Mouse (Mus musculus): ENCODE measurements around the gene Defb28.

- TF ChIP-seq POLR2AphosphoS2 (IDR thresholded peaks at IDR 0.05; ENCODE audit: insufficient read length, low read depth) (no peak), MYOG (IDR thresholded peaks at IDR 0.05; ENCODE audit: control insufficient read depth in 1 of 3, insufficient read depth in 1 of 3, insufficient read length in 2 of 3, low read depth in 2 of 3) (no peak), CEBPB (IDR thresholded peaks at IDR 0.05; ENCODE audit: insufficient read depth, poor library complexity, severe bottlenecking) (no peak), MAX (IDR thresholded peaks at IDR 0.05; ENCODE audit: low read depth) (no peak), TCF12 (IDR thresholded peaks at IDR 0.05; ENCODE audit: insufficient read depth, poor library complexity, severe bottlenecking) (no peak), POLR2A (IDR thresholded peaks at IDR 0.05; ENCODE audit: insufficient read length, low read depth) (no peak), E2F4 (IDR thresholded peaks at IDR 0.05; ENCODE audit: insufficient read depth) (no peak), SRF (IDR thresholded peaks at IDR 0.05; ENCODE audit: control insufficient read depth, insufficient read length, low read depth) (no peak), TCF3 (IDR thresholded peaks at IDR 0.05; ENCODE audit: insufficient read length, low read depth) (no peak), USF1 (IDR thresholded peaks at IDR 0.05; ENCODE audit: low read depth) (no peak), MYOD1 (IDR thresholded peaks at IDR 0.05; ENCODE audit: control insufficient read depth in 1 of 3, insufficient read length in 2 of 3, low read depth in 2 of 3) (no peak)
Observed at GRCm38 (mm10) chr2:152490038-152490437, 28.0 kb upstream of the Defb28 start, which contains the start of gene Defb22.

Data from myocyte (in vitro differentiated cells).